Mouse (Mus musculus) ES-Bruce4 (cell line): ENCODE results near the gene Fbxw11.

Source experiments
- CTCF ChIP-seq: IDR thresholded peaks from one replicate; pipeline ENCODE4 v1.8.1; 2011; ENCODE audit warnings: low read depth, low read length
- POLR2A ChIP-seq: IDR thresholded peaks from one replicate; pipeline ENCODE4 v1.8.1; 2011; ENCODE audit warnings: low read length; ENCODE audit not compliant: insufficient read depth

- TF ChIP-seq CTCF (no peak), POLR2A (no peak)
These were observed 23.2 kb upstream of the Fbxw11 start for GRCm38 (mm10) chr11:32619257-32619816.
